Mouse (Mus musculus): ENCODE measurements around the gene Tcte3.
"Not testable (repeated sequence)": the region's sequence is repeated elsewhere in the genome, so short reads cannot be mapped to it uniquely, and the experiment has no call there.

Gene Tcte3

DNA sequence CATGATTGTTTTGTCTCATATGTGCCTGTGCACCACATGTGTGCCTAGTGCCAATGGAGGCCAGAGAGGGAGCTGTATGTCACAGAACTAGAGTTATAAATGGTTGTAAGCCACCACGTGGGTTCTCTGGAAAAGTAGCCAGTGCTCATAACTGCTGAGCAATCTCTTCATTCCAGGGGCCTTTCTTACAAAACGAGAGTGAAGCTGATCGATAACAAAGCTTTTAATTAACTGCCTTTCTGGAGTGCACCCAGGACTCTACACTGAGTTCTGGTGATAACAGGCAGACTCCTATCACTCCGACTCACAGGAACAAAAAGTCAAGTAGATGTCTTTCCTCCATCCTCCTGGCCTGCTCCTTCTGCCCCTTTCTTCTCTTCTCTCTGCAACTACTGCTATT is 9.9 kb downstream of the Tcte3 start:
- DNase-seq (ENCODE audit: low spot score): not testable (repeated sequence)

DNA sequence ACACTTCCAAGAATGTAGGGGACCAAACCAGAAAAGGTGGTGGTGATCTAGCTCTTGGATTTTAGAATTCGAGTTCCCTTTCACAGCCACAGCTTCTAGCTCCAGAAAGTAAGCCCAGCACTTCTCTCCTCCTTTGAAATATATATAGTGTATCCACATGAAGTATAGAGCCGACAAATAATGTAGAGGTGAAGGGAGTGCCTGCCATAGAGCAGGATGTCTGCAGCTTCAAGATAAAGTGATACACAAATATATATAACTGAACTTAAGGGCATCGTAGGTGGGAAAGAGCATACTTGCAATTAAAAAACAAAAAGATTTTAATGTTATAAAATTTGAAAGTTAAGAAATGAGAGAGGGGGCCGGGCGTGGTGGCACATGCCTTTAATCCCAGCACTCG is 15.8 kb downstream of the Tcte3 start:
- not testable (repeated sequence) for DNase-seq (ENCODE audit: low spot score)

DNA sequence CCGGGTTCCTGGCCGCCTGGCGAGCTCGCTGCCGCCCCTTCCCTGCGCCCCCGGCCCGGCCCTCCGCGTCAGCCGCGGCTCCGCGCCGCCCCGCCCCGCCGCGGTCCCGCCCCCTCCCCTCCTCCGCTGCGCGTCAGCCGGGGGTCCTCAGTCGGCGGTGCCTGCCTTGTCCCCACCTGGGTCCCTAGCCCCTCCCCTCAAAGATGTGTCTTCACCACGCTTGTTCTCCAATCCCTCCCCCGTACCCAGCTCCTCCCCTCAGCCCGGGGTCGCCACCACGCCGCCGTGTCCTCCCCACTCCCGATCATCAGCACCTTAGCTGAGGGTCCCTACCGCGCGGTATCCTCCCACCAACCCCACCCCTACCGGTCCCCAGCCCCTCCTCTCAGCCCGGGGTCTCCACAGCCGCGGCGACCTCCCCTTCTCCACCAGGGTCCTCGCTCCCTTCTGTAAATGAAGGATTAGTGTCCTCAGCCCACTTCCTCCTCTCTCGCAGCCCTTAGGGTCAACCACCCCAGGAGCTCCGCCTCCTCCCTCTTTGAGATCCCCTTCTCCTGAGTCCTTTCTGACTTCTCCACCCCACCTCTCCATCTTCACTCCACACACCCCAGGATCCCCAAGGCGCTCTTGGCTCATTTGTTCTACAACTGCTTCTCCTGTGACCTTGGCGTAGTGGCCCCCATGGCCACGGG is 16.6 kb downstream of the Tcte3 start:
- not testable (repeated sequence) for DNase-seq (ENCODE audit: low spot score)

DNA sequence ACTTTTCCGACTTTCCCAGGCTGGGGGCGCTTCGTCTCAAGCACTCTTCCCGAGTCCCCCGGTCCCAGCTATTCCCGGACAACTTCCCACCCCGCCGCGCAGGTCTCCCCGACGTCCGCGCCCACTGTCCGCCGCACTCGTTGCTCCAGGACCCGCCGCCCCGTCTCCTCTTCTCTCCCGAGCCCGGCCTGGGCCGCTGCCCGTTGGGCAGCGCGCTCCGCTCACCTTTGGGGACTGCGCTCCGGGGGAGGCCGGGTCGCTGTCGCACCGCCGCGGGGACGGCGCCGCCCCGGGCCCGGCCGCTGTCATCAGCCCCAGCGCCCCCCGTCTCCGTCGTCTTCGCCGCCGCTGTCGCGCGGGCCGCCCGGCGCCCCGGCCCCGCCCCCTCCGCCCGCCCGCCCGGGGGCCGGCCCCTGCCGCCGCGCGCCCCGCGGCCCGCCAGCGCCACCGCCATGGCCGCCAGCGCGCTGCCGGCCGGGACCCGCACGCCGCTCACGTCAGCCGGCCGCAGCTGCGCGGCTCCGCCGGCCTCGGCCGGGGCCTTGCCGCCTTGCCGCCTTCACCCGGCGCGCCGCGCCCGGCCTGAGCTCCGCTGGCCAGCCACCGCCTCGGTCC is 17.3 kb downstream of the Tcte3 start:
- not testable (repeated sequence) for DNase-seq (ENCODE audit: low spot score)

DNA sequence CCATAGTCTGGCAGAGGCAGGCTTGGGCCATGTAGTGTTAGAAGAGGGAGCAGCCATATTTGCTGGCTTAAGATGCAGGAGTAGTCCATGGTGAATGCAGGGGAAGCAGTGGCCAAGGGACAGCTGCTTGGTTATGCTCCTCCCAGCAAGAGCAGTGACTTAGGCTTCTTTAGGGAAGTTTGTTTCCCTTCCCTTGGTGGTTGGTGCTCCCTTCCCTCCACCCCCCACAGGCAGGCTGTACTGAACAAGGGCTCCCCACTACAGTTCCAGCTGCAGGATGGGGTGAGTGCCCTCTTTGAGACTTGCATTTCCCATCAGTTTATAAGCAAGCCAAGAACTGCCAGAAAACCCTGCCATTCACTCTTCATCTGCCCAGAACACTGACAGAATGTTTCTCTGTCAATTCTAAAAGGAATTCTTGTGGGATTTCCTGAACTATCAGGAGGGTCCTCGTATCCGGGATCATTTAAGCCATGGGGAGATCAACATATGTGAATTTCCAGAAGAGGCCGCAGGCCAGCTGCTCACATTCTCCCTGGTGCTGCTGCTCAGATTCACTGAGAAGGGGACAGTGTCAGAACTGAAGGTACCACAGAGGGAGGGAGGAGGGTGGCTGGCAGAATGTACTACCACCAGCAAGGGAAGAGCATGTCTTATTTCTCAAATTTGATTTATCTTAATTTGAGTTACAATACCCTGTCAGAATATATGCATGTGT is 19.6 kb downstream of the Tcte3 start:
- not testable (repeated sequence) for DNase-seq (ENCODE audit: low spot score)

DNA sequence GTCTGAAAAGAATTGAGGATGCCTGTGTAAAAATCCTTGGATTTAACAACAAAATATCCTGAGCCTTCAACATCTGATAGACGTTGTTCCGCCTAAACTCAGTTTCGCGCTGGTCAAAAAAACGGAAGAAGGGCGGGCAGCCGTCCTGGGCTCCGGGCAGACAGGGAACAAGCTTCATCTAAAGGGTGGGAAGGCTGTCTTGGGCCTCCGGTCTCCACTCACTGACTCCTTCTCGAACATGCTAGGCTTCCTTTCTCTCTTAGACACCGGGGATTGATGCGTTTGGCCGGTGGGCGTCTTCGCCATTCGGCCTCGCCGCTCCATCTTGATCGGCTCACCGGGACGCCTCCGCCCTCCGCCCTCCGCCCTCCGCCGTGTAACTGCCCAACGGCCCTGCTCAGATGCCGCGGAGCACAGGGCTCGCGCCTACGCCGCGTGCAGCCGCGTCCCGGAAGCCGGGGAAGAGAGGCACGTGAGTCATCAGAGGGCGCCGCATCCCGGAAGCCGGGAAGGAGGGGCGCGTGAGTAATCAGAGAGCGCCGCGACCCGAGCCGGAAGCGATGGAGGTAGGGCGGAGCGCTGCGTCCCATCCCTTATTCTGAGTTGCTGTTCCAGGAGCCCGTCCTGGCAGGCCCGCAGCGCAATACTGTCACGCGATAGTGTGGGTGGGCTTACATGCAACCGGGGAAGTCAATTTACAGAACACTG is 31.4 kb downstream of the Tcte3 start, which contains the start of gene Gm3435:
TSS of gene Gm3435 (plus strand) at position 471 of the 708 bp plus-strand sequence.
- not testable (repeated sequence) for DNase-seq (ENCODE audit: low spot score)

DNA sequence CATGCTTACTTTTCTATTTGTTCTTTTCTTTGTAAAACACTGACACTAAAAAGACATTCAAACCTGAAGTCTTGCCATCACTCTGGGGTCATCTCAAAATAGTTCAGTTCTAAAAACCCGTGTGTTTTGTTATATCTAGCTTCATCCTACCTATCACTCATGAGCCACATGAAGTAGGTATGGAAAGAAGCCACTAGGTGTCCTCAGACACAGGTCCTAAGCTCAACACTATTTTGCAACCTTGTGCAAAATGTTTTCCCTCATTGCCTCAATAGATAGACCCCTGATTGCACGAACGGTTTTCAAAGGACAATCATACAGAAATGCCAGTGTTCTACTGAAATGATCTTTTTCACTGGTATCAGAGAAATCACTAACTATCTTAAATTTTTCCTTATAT is 32.2 kb downstream of the Tcte3 start:
- DNase-seq (ENCODE audit: low spot score): not testable (repeated sequence)

DNA sequence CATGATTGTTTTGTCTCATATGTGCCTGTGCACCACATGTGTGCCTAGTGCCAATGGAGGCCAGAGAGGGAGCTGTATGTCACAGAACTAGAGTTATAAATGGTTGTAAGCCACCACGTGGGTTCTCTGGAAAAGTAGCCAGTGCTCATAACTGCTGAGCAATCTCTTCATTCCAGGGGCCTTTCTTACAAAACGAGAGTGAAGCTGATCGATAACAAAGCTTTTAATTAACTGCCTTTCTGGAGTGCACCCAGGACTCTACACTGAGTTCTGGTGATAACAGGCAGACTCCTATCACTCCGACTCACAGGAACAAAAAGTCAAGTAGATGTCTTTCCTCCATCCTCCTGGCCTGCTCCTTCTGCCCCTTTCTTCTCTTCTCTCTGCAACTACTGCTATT is 41.2 kb downstream of the Tcte3 start:
- DNase-seq (ENCODE audit: low spot score): not testable (repeated sequence)

DNA sequence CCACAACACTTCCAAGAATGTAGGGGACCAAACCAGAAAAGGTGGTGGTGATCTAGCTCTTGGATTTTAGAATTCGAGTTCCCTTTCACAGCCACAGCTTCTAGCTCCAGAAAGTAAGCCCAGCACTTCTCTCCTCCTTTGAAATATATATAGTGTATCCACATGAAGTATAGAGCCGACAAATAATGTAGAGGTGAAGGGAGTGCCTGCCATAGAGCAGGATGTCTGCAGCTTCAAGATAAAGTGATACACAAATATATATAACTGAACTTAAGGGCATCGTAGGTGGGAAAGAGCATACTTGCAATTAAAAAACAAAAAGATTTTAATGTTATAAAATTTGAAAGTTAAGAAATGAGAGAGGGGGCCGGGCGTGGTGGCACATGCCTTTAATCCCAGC is 47.1 kb downstream of the Tcte3 start:
- not testable (repeated sequence) for DNase-seq (ENCODE audit: low spot score)

DNA sequence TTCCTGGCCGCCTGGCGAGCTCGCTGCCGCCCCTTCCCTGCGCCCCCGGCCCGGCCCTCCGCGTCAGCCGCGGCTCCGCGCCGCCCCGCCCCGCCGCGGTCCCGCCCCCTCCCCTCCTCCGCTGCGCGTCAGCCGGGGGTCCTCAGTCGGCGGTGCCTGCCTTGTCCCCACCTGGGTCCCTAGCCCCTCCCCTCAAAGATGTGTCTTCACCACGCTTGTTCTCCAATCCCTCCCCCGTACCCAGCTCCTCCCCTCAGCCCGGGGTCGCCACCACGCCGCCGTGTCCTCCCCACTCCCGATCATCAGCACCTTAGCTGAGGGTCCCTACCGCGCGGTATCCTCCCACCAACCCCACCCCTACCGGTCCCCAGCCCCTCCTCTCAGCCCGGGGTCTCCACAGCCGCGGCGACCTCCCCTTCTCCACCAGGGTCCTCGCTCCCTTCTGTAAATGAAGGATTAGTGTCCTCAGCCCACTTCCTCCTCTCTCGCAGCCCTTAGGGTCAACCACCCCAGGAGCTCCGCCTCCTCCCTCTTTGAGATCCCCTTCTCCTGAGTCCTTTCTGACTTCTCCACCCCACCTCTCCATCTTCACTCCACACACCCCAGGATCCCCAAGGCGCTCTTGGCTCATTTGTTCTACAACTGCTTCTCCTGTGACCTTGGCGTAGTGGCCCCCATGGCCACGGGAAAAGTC is 48.0 kb downstream of the Tcte3 start:
- not testable (repeated sequence) for DNase-seq (ENCODE audit: low spot score)

DNA sequence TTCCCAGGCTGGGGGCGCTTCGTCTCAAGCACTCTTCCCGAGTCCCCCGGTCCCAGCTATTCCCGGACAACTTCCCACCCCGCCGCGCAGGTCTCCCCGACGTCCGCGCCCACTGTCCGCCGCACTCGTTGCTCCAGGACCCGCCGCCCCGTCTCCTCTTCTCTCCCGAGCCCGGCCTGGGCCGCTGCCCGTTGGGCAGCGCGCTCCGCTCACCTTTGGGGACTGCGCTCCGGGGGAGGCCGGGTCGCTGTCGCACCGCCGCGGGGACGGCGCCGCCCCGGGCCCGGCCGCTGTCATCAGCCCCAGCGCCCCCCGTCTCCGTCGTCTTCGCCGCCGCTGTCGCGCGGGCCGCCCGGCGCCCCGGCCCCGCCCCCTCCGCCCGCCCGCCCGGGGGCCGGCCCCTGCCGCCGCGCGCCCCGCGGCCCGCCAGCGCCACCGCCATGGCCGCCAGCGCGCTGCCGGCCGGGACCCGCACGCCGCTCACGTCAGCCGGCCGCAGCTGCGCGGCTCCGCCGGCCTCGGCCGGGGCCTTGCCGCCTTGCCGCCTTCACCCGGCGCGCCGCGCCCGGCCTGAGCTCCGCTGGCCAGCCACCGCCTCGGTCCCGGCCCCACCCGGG is 48.7 kb downstream of the Tcte3 start:
- not testable (repeated sequence) for DNase-seq (ENCODE audit: low spot score)

DNA sequence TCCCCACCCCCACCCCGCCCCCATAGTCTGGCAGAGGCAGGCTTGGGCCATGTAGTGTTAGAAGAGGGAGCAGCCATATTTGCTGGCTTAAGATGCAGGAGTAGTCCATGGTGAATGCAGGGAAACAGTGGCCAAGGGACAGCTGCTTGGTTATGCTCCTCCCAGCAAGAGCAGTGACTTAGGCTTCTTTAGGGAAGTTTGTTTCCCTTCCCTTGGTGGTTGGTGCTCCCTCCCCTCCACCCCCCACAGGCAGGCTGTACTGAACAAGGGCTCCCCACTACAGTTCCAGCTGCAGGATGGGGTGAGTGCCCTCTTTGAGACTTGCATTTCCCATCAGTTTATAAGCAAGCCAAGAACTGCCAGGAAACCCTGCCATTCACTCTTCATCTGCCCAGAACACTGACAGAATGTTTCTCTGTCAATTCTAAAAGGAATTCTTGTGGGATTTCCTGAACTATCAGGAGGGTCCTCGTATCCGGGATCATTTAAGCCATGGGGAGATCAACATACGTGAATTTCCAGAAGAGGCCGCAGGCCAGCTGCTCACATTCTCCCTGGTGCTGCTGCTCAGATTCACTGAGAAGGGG is 51.1 kb downstream of the Tcte3 start:
- not testable (repeated sequence) for DNase-seq (ENCODE audit: low spot score)

DNA sequence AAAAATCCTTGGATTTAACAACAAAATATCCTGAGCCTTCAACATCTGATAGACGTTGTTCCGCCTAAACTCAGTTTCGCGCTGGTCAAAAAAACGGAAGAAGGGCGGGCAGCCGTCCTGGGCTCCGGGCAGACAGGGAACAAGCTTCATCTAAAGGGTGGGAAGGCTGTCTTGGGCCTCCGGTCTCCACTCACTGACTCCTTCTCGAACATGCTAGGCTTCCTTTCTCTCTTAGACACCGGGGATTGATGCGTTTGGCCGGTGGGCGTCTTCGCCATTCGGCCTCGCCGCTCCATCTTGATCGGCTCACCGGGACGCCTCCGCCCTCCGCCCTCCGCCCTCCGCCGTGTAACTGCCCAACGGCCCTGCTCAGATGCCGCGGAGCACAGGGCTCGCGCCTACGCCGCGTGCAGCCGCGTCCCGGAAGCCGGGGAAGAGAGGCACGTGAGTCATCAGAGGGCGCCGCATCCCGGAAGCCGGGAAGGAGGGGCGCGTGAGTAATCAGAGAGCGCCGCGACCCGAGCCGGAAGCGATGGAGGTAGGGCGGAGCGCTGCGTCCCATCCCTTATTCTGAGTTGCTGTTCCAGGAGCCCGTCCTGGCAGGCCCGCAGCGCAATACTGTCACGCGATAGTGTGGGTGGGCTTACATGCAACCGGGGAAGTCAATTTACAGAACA is 62.8 kb downstream of the Tcte3 start, which contains the start of the genes 9030025P20Rik and Gm3417:
TSS of gene 9030025P20Rik (plus strand) at position 107 of the 677 bp plus-strand sequence.
TSS of gene Gm3417 (minus strand) at position 429 of the 677 bp plus-strand sequence.
- not testable (repeated sequence) for DNase-seq (ENCODE audit: low spot score)

DNA sequence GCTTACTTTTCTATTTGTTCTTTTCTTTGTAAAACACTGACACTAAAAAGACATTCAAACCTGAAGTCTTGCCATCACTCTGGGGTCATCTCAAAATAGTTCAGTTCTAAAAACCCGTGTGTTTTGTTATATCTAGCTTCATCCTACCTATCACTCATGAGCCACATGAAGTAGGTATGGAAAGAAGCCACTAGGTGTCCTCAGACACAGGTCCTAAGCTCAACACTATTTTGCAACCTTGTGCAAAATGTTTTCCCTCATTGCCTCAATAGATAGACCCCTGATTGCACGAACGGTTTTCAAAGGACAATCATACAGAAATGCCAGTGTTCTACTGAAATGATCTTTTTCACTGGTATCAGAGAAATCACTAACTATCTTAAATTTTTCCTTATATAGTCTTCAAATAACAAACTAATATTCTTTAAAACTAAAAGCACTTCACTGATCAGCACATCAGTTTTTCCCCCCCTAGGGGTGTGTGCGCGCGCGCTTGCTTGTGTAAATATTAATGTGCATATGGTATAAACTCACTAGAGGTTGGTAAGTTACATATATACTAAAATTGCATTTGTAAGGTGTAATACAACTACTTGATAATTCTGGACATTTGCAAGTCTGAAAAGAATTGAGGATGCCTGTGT is 63.4 kb downstream of the Tcte3 start:
- not testable (repeated sequence) for DNase-seq (ENCODE audit: low spot score)
